Mouse (Mus musculus): ENCODE results near the gene Hist1h2ae. TPM values are rescaled to one million over a fixed set of nuclear protein-coding genes. Genes with fewer than 3 reads are reported as not detected.
"Not testable (repeated sequence)": the region's sequence is repeated elsewhere in the genome, so short reads cannot be mapped to it uniquely, and the experiment has no call there.

Hist1h2ae gene
- total RNA-seq, 2 experiments from 2014 or later, result 5.0 to 6.6 TPM

DNA sequence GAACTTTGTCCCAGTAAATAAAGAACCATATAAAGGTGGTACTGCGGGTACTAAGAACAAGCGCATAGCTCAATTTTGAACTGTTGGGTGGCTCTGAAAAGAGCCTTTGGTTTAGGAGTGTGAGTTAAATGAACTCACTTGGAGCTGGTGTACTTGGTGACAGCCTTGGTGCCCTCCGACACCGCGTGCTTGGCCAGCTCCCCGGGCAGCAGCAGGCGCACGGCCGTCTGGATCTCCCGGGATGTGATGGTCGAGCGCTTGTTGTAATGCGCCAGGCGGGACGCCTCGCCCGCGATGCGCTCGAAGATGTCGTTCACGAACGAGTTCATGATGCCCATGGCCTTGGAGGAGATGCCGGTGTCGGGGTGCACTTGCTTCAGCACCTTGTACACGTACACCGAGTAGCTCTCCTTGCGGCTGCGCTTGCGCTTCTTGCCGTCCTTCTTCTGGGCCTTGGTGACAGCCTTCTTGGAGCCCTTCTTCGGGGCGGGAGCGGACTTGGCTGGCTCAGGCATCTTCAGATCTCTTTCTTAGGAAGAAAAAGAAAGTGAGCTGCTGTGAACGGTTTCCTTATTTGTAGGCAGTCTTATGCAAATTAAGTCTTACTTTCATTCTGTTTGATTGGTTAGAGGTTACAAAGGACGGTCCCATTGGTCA lies 14.6 kb upstream of the Hist1h2ae start:
- peak; percentile 80 to 94 for DNase-seq (ENCODE audit: low spot score in 2 of 2)
- intact Hi-C loops (cut with DNase I), result loop anchor here (2.0 to 10.0 kb wide), 4 partner anchors 35 to 1831 kb away; partner anchors contain the start of genes Hist1h1b, Hist1h2ac, Hist1h2ak and Hist1h2an

DNA sequence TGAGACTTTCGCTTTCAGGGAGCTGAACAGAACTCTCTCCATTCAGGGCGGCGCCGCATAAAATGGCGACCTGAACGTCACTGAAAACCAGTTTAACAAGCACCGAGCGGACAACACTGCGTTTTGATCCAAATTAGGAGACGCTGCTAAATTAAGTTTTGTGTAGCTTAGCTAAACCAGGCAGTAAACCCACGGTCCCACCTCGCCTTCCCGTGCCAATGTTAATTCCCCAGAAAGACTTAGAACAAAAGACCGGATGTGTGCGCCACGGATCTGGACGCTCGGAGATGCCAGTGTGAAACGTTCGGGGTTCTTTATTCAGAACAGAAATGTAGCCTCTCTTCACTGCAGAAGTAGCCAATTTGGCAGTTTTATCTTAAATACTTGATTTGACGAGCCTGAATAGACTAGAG lies 14.0 kb upstream of the Hist1h2ae start:
- peak; percentile 77 to 81 for DNase-seq (ENCODE audit: low spot score in 2 of 2)
- intact Hi-C loops (cut with DNase I), result loop anchor here (5.0 to 10.0 kb wide), 3 partner anchors 97 to 1830 kb away; partner anchors contain the start of genes Hist1h1b, Hist1h2ac, Hist1h2ak and Hist1h2an

DNA sequence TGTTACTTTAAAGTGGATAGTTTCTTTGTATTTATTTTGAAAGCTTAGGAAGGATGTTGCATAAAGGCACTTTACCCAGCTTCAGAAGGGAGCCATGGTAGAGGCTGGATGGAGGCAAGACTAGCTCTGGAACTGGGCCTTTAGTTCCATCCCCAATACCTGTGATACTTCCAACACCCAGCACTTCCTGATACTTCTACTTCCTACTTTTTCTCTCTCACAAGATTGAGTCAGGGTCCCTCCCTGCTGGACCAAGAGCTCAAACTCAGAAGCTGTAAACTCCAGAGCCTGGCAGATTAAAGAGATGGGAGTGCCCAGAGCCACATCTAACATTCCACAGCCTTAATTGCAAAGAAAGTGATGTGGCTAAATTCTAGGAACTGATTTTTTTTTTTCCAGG lies 13.3 kb upstream of the Hist1h2ae start:
- DNase-seq (ENCODE audit: low spot score in 2 of 2), result no peak
- intact Hi-C loops (cut with DNase I), result loop anchor here (5.0 to 10.0 kb wide), 3 partner anchors 158 to 1830 kb away; partner anchors contain the start of genes Hist1h1b, Hist1h2ak, Hist1h2an and Hist1h2bn

DNA sequence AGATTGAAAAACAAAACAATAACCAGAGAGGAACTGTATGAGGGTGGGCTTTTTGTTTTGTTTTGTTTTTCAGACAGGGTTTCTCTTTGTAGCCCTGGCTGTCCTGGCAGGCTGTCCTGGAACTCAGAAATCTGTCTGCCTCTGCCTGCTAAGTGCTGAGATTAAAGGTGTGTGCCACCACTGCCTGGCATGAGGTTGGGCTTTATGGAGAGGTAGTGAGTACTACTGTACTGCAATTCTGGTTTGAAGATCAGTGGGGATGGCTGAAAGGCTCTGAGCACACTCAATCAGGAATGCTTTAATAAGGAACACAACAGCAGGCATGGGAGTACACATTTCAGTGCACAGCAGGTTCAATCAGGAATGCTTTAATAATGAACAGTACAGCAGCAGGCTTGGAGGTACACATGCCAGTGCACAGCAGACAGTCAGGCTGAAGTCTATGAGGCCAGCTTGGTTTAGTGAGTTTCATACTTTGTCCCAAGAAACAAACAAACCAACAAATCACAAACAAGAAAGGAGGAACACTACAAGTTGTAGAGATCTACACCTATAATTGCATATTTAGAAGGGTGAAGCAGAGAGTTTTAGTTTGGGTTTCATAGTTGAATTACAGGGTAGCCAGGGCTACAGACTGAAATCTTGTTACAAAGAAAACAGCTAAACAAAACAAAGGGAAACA lies 12.5 kb upstream of the Hist1h2ae start:
- no peak for DNase-seq (ENCODE audit: low spot score in 2 of 2)
- intact Hi-C loops (cut with DNase I), result loop anchor here (5.0 to 10.0 kb wide), 3 partner anchors 159 to 1829 kb away; partner anchors contain the start of genes Hist1h1b, Hist1h2ak, Hist1h2an and Hist1h2bn

DNA sequence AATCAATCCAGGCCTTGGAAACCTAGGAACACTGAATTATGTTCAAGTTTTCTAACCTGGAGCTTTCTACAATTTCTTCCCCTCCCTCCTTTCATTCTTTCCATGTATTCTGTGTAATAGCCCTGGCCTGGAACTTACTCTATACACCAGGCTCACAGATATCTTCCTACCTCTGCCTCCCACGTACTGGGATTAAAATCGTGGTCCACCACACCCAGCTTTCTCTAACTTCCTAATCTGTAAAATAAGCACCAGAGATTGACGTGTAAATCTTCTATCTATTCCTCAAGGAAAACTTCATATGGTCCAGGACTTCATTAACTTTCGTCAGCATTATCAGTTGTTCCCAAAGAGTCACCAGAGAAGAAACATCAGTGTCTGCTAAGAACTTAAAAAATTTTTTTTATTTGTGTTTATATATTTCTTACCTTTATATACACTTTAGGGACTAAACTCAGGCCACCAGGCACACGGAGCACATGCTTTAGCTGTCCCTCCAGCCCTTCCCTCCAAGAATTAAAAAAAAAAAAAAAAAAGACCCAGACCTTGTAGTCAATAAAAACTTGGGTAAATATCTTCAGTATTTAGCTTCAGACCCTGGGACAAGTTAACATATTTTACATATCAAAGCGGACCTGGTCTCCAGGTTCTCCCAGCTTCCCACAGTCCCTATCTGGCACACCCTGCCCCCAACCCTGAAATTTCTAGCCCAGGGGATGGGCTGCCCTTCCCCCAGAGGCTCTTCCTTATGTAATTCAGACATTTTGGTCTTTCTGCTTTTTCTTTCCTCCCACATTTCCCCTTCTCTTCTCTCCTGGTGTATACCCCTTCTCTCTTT lies 11.4 kb upstream of the Hist1h2ae start:
- DNase-seq (ENCODE audit: low spot score in 2 of 2), result no peak
- intact Hi-C loops (cut with DNase I), result loop anchor here (5.0 to 10.0 kb wide), 3 partner anchors 160 to 1828 kb away; partner anchors contain the start of genes Hist1h1b, Hist1h2ak, Hist1h2an and Hist1h2bn

DNA sequence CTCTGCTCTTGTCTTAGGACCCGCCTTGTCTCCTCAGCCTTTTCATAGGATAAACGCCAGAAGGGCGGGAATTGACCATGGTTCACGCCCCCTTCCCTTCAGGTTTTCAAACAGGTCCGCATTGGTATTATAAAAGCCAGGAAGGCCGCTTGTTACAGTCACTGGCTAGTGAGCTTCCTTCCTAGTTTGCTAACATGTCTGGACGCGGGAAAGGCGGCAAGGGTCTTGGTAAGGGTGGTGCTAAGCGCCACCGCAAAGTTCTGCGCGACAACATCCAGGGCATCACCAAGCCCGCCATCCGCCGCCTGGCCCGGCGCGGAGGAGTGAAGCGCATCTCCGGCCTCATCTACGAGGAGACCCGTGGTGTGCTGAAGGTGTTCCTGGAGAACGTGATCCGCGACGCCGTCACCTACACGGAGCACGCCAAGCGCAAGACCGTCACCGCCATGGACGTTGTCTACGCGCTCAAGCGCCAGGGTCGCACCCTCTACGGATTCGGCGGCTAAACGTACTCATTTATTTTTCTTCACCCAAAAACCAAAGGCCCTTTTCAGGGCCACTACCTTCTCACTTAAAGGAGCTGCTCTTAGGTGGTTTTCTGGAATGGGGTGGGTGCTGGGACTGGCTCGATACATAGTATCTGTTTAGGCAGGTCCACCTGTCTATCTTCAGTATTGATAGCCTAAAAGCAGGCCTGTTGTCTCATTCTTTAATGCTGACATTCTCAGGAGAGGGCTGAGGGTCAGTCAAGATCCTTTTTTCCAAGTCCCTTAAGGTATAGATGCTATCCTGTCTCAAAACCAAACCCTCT lies 10.6 kb upstream of the Hist1h2ae start, which contains the start of gene Hist1h4d:
Gene Hist1h4d (plus strand): TSS at position 191 of the 811 bp plus-strand sequence.
- DNase-seq (ENCODE audit: low spot score in 2 of 2), result peak; percentile 98 to 99
- intact Hi-C loops (cut with DNase I), result loop anchor here (5.0 to 10.0 kb wide), 3 partner anchors 161 to 1827 kb away; partner anchors contain the start of genes Hist1h1b, Hist1h2ak, Hist1h2an and Hist1h2bn

DNA sequence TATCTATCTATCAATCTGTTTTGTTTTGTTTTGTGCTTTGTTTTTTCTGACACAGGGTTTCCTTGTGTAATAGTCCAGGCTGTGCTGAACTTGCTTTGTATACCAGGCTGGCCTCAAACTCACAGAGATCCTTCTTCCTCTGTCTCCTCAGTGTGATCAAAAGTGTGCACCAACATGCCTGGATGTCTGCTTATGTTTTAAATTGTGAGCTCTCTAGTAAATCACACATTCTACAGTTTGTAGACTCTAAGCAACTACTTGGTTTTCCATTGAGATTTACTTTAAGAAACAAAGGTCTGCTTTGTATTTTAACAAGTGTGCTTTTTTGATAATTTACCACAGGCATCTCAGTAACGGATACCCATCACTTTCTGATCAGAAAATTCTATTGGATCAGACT lies 6.8 kb upstream of the Hist1h2ae start:
- intact Hi-C loops (cut with DNase I), result loop anchor here (5.0 kb wide), 1 partner anchor 179 kb away; the partner anchor contains the start of gene Hist1h4b
- DNase-seq (ENCODE audit: low spot score in 2 of 2), result no peak

DNA sequence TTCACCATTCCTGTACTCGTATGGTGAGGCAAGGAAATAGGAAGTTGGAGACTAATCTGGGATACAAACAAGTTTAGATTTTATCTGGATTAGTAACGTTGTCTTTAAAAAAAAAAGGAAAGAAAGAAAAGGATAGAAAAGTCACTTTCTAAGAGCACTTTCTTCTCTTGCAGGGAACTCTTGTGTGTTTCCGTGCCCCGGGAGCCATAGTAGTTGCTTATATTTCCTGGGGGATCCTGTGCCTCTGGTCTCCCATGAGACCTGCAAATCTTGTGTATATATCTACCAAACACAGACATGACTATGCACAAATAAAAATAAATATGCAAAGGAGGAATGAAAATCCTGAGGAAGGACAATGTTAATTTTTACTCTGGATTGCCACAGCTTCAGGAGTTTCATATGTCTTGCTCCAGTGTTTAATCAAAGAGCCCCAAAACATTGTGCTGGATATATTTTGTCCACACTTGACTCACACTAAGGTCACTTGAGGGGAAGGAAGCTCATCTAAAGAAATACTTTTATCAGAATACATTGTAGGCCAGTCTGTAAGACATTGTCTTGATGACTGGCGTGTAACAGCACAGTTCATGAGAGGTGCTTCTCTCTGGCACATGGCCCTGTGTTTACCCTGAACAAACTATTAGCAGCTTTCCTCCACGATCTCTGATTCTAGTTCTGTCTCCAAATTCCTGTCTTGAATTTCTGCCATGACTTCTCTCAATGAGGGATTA lies 6.1 kb upstream of the Hist1h2ae start:
- intact Hi-C loops (cut with DNase I), result loop anchor here (5.0 kb wide), 1 partner anchor 180 kb away; the partner anchor contains the start of gene Hist1h4b
- no peak for DNase-seq (ENCODE audit: low spot score in 2 of 2)

DNA sequence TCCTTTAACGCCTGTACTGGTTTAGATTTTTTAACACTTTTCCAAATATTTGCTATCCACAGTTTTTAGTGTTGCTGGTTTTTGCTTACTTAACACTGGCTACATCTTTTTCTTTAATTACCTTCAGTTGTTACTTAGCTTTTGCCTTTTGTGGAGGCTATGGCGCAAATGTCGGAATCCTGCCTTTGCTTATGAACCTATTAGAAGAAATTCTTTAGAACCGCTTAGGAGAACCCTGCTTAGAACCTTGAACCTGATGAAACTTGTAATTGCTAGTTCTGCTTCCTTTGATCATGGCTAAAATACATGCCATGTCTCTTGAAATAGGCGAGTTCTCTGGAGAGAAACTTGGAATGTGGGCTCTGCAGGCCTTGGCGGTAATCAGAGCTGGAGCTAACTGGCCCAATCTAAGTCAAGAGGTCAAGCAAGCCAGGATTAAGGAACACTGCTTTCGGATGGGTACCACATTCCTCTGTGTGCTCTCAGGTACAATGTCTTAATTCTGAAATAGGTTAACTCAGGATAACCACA lies 5.4 kb upstream of the Hist1h2ae start:
- intact Hi-C loops (cut with DNase I), result loop anchor here (5.0 kb wide), 1 partner anchor 181 kb away; the partner anchor contains the start of gene Hist1h4b
- DNase-seq (ENCODE audit: low spot score in 2 of 2), result no peak

DNA sequence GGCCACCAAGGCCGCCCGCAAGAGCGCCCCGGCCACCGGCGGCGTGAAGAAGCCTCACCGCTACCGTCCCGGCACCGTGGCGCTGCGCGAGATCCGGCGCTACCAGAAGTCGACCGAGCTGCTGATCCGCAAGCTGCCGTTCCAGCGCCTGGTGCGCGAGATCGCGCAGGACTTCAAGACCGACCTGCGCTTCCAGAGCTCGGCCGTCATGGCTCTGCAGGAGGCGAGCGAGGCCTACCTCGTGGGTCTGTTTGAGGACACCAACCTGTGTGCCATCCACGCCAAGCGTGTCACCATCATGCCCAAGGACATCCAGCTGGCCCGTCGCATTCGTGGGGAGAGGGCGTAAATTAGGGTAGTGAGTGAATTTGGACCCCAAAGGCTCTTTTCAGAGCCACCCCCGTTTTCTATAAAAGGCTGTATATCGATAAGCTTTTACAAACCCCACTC lies 4.9 kb upstream of the Hist1h2ae start:
- not testable (repeated sequence) for DNase-seq (ENCODE audit: low spot score in 2 of 2)
- intact Hi-C loops (cut with DNase I), result loop anchor here (2.0 to 5.0 kb wide), 2 partner anchors 181 to 1859 kb away; partner anchors contain the start of genes Hist1h2ai, Hist1h2bl, Hist1h3h and Hist1h4b

DNA sequence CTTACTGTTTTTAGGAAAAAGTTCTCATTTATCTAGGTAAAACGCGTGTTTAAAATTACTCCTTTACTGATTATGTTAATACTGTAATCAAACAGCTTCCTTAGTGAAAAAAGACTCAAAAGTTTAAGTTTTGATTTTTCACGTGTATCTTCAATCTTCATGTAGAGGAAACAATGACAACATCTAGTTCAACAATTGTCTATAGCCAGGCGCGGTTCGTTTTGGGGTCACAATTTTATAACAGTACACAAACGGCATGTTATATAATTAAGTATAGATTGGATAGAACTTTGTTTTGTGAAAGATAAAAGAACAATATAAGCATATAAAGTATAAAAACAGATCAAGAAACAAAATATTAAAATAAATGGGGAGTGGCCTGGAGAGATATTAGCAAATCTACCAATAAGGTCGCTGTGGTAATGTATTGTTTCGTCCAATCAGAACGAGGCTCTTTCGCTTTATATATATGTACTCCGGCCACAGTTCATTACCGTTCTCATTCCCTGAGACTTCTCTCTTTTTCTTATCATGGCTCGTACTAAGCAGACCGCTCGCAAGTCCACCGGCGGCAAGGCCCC lies 4.3 kb upstream of the Hist1h2ae start, which contains the start of gene Hist1h3d:
Gene Hist1h3d (plus strand): TSS at position 493 of the 581 bp plus-strand sequence.
- DNase-seq (ENCODE audit: low spot score in 2 of 2), result peak; percentile 75 to 88
- intact Hi-C loops (cut with DNase I), result loop anchor here (2.0 to 5.0 kb wide), 2 partner anchors 182 to 1859 kb away; partner anchors contain the start of genes Hist1h2ai, Hist1h2bl, Hist1h3h and Hist1h4b

DNA sequence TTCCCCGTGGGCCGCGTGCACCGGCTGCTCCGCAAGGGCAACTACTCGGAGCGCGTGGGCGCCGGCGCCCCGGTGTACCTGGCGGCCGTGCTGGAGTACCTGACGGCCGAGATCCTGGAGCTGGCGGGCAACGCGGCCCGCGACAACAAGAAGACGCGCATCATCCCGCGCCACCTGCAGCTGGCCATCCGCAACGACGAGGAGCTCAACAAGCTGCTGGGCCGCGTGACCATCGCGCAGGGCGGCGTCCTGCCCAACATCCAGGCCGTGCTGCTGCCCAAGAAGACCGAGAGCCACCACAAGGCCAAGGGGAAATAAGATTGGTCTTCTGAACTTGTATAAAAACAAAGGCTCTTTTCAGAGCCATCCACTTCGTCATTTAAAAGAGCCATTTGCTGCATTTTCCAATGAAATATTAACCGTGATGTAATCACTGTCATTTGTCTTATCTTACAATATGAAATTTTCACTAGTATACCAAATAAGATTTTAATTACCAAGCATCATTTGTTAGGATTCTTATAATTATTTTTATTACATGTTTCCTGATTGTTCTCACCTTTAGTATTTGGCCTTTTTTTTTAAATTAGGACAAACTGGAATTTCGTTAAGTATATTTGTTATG lies 3.6 kb upstream of the Hist1h2ae start:
- intact Hi-C loops (cut with DNase I), result loop anchor here (2.0 to 5.0 kb wide), 2 partner anchors 183 to 1858 kb away; partner anchors contain the start of genes Hist1h2ai, Hist1h2bl, Hist1h3h and Hist1h4b
- DNase-seq (ENCODE audit: low spot score in 2 of 2), result not testable (repeated sequence)

DNA sequence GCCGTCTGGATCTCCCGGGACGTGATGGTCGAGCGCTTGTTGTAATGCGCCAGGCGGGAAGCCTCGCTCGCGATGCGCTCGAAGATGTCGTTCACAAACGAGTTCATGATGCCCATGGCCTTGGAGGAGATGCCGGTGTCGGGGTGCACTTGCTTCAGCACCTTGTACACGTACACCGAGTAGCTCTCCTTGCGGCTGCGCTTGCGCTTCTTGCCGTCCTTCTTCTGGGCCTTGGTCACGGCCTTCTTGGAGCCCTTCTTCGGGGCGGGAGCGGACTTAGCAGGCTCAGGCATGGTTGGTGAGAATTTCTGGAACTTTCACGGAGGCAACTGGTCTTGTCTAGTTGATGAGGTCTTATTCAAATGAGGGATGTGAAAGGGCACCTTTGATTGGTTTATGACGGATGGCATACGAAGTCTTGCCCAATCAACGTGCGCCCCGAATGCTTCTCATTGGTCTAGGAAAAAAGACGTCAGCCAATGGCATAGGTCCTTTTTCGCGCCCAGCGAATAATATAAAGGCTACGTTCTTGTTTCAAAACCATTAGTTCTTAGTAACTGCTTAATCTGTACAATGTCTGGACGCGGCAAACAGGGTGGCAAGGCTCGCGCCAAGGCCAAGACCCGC lies 3.0 kb upstream of the Hist1h2ae start, which contains the start of the genes Hist1h2bf and Hist1h2ad:
Gene Hist1h2bf (minus strand): TSS at position 299 of the 627 bp plus-strand sequence.
Gene Hist1h2ad (plus strand): TSS at position 484 of the 627 bp plus-strand sequence.
- intact Hi-C loops (cut with DNase I), result loop anchor here (2.0 kb wide), 1 partner anchor 1857 kb away; the partner anchor contains the start of genes Hist1h2ai, Hist1h2bl and Hist1h3h
- DNase-seq (ENCODE audit: low spot score in 2 of 2), result peak; percentile 95 to 99

DNA sequence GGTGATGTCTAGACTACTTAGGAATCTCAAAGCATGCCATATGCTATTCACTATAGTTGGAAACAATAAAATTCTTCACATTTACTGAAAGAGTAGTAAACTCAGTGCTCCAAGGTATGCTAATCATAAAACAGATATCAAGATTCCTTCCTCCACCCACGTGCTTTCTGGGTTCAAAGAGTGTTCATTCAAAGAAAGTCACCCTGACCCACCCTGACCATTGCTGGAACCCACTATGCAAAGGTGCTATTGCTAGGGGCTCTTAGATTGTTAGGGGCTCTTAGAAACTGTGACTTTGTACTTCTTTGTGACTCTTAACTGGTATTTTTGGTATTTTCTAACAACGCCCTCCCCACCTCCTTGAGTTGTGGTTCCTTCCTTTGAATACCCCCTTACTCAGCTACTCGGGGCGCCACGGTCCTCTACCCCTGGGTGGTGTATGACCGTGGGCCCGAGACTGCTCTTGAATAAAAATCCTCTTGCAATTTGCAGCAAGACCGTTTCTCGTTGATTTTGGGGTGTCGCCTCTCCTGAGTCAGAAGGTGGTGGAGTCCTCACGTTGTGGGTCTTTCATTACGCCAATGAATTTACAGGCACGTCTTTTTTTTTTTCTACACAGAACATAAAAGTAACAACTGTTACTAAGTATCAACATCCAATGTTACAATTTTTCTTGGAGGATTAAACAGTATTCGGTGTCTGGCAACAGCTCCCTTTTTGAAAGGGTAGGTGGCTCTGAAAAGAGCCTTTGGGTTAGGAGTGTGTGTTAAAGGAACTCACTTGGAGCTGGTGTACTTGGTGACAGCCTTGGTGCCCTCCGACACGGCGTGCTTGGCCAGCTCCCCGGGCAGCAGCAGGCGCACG lies 2.2 kb upstream of the Hist1h2ae start:
- intact Hi-C loops (cut with DNase I), result not testable (repeated sequence)

More for the DNA sequence above, 2.2 kb upstream of the Hist1h2ae start:
- DNase-seq (ENCODE audit: low spot score in 2 of 2), result not testable (repeated sequence)

Data from left cerebral cortex, postnatal 25 days (tissue).